Comparison of ENCODE assay signal across 25 mouse cellular contexts in genomic region chr10:52755949-52756679, GRCm38 (mm10).
A peak's percentile ranks its signal among the peaks of the same experiment; 100 is the strongest.
DNase-seq lines count a peak whose midpoint lies in the region; ATAC-seq lines count a peak whose summit lies in the region.
"Had no signal": no experiment of that assay in that cellular context is flagged by ENCODE, and none has a peak within 500 bp of the region (broad histone marks: within the 10 kb centered on the region; RNA-seq: fewer than 3 reads in every experiment).

No protein-coding gene starts in this region.

- H3K27ac ChIP-seq in kidney, embryonic 14.5 days (ENCODE audit: low read depth, low read length): no peak overlapping the region
- H3K27ac ChIP-seq: embryonic facial prominence, embryonic 12.5 days; heart, embryonic 13.5 days; hindbrain, embryonic 14.5 days; liver, embryonic 13.5 days had no signal

- H3K4me1 ChIP-seq in kidney, embryonic 14.5 days (ENCODE audit: control insufficient read depth, insufficient read depth, low read length): no peaks in the 10 kb centered on the region
- H3K4me1 ChIP-seq: embryonic facial prominence, embryonic 12.5 days; heart, embryonic 13.5 days; liver, embryonic 13.5 days had no signal

- H3K9me3 ChIP-seq in kidney, embryonic 14.5 days (ENCODE audit: control insufficient read depth, low read length): no peaks in the 10 kb centered on the region
- H3K9me3 ChIP-seq: embryonic facial prominence, embryonic 12.5 days; heart, embryonic 13.5 days; liver, embryonic 13.5 days had no signal

- peak; percentile 90; the same call in 1 of the 2 replicates for ATAC-seq in kidney, embryonic 14.5 days (ENCODE audit: low FRiP score, low TSS enrichment)
- ATAC-seq: activated CD4-positive, CD25-positive, alpha-beta regulatory T cell, adult 4 months; forebrain, postnatal 0 days had no signal

- no peak overlapping the region for H3K9ac ChIP-seq in kidney, embryonic 14.5 days (ENCODE audit: low read depth, low read length)
- H3K9ac ChIP-seq: embryonic facial prominence, embryonic 12.5 days; forebrain, postnatal 0 days; heart, embryonic 13.5 days; hindbrain, embryonic 14.5 days; liver, embryonic 13.5 days had no signal

- H3K4me2 ChIP-seq in kidney, embryonic 14.5 days (replicated peaks; ENCODE audit: low read depth, low read length): 0 out of 2 replicates have a peak overlapping the region, but pooled peaks have one; percentile 10
- H3K4me2 ChIP-seq: embryonic facial prominence, embryonic 12.5 days; heart, embryonic 13.5 days; hindbrain, embryonic 14.5 days; liver, embryonic 13.5 days had no signal

- peak; percentile 28 for DNase-seq in embryo, embryonic 10 days (ENCODE audit: low spot score)
- peak; percentile 5 for DNase-seq in embryo, embryonic 9.5 days (ENCODE audit: extremely low spot score)
- peak; percentile 31 to 56 for DNase-seq in kidney, postnatal 25 days
- DNase-seq in layer of hippocampus, adult 8-10 months (ENCODE audit: low spot score in 2 of 2): no peak
- DNase-seq in cerebellum, postnatal 4 days (ENCODE audit: low spot score in 2 of 2): no peak
- no peak for DNase-seq in MN1 (ENCODE audit: low spot score)
- DNase-seq: adrenal gland, postnatal 10 days; B cell, adult 2 months; cerebellum, adult 8-10 months; cerebellum, postnatal 36 days; forebrain, postnatal 0 days; gastrocnemius, postnatal 25 days; heart, adult 18-20 months; heart, postnatal 14 days; liver, embryonic 13.5 days; lung, adult 2 months; lung, postnatal 4 days; midbrain, embryonic 14.5 days; right cerebral cortex, postnatal 4 days; thymus, postnatal 14 days had no signal

- H3K27me3 ChIP-seq in kidney, embryonic 14.5 days (ENCODE audit: control insufficient read depth, insufficient read depth, low read length): no peaks in the 10 kb centered on the region
- H3K27me3 ChIP-seq: embryonic facial prominence, embryonic 12.5 days; heart, embryonic 13.5 days; liver, embryonic 13.5 days had no signal

- H3K36me3 ChIP-seq in kidney, embryonic 14.5 days (ENCODE audit: control insufficient read depth, insufficient read depth, low read length): no peaks in the 10 kb centered on the region
- H3K36me3 ChIP-seq: embryonic facial prominence, embryonic 12.5 days; heart, embryonic 13.5 days; liver, embryonic 13.5 days had no signal

- no peak overlapping the region for H3K4me3 ChIP-seq in kidney, embryonic 14.5 days (ENCODE audit: low read length)
- H3K4me3 ChIP-seq: embryonic facial prominence, embryonic 12.5 days; heart, embryonic 13.5 days; liver, embryonic 13.5 days had no signal

- 67% methylated on average over 13 of the region's 13 CpGs for WGBS in kidney, embryonic 14.5 days

Comparison
In these comparisons a context has a peak if more than half of its experiments do, and no peak if none do; other contexts are left out.
1. DNase-seq: peak in embryo, embryonic 10 days (single experiment), embryo, embryonic 9.5 days (single experiment) and kidney, postnatal 25 days (2 of 2); none in layer of hippocampus, adult 8-10 months (0 of 2), cerebellum, postnatal 4 days (0 of 2) and MN1 (single experiment).